Mouse (Mus musculus): ENCODE results near the gene Ect2l. TPM values are rescaled to one million over a fixed set of nuclear protein-coding genes. Genes with fewer than 3 reads are reported as not detected.
"Not testable (repeated sequence)": the region's sequence is repeated elsewhere in the genome, so short reads cannot be mapped to it uniquely, and the experiment has no call there.

The Ect2l gene
- polyA plus RNA-seq, 3 experiments from 2014 or later, result 0.29 to 1.5 (median 0.62) TPM

- ATAC-seq, result no peak
Observed at GRCm38 (mm10) chr10:18189498-18189897, 21.2 kb downstream of the Ect2l start.

GRCm38 (mm10) chr10:18188564-18188963, 22.1 kb downstream of the Ect2l start:
- ATAC-seq, result no peak

DNA sequence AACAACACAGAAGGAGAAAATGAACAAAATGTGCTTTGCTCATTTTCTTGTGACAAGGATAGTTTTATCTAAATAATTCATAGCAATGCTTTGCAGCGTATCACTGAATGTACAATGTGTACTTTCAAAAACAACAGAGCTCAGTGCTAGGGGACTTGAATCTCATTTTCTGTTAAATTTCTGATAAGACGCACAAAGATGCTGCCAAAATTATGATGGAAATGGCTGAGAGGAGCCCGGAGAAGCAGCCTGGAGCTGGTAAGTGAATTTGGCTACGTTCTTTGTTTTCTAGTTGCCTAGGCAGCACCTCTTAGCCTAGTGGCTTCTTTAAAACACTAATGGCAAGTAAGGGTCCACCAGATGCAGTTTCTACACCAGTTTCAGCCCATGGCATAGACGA, 28.4 kb downstream of the Ect2l start:
- ATAC-seq, result no peak

GRCm38 (mm10) chr10:18177304-18177703, 33.4 kb downstream of the Ect2l start:
- ATAC-seq, result no peak

DNA sequence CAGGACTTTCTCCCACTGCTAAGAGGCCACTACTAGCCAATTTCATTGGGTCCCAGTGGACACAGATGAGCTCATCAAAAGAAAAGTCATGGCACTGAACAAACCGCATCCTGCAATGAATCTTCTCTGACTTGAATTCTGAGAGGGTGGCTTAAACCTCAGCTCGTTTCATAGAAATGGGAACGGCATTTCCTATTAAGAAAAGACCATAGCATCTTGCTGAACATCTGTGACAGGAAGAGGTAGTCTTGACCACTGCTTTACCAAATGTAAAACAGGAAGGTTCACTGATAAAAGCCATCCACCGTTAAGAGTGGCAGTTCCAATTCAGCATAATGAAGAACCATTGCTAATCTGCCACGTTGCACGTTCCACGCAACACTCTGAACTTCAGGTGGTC, 34.0 kb downstream of the Ect2l start:
- no peak for ATAC-seq

GRCm38 (mm10) chr10:18175087-18175486, 35.6 kb downstream of the Ect2l start:
- ATAC-seq, result no peak

- no peak for ATAC-seq
Observed at GRCm38 (mm10) chr10:18162435-18162971, 48.2 kb downstream of the Ect2l start.

- ATAC-seq, result no peak
Observed at GRCm38 (mm10) chr10:18147224-18147623, 63.5 kb downstream of the Ect2l start.

- ATAC-seq, result peak; percentile 98
Observed at GRCm38 (mm10) chr10:18142231-18142630, 68.5 kb downstream of the Ect2l start.

DNA sequence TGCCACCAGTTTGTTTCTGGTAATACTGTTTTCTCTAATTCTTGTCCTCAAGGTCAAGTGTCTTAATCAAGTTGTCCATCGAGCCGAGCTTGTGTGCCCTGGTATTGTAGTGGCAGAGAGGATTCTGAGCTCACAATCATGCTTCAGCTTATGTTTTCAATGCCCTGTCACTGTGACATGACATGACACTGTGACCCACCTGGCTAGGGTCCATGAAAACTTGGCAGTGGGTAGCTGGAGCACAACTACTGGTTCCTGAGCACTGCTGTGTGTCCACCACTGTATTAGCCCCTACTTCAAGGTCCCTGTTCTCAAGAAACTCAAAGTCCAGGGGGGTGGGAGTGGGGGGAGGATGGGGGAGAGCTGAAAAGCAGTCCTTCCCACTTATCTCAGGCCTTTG, 69.3 kb downstream of the Ect2l start:
- no peak for ATAC-seq

GRCm38 (mm10) chr10:18139615-18140014, 71.1 kb downstream of the Ect2l start:
- ATAC-seq, result no peak

DNA sequence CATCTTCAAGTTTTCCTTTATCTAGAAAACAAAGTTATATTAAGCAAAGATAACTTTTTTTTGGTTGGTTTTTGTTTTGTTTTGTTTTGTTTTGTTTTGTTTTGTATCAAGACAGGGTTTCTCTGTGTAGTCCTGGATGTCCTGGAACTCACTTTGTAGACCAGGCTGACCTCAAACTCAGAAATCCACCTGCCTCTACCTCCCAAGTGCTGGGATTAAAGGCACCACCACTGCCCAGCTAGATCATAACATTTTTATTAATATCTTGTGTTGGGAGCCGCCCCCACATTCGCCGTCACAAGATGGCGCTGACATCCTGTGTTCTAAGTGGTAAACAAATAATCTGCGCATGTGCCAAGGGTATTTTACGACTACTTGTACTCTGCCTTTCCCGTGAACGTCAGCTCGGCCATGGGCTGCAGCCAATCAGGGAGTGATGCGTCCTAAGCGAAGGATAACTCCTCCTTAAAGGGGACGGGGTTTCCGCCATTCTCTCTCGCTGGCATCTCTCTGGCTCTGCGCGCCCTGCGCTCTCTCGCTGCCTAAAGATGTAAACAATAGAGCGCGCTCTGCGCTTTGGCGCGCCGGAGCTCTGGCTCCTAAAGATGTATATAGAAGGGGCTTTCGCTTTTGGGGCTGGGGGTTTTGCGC, 71.7 kb downstream of the Ect2l start:
- ATAC-seq, result not testable (repeated sequence)

GRCm38 (mm10) chr10:18131666-18132650, 78.7 kb downstream of the Ect2l start:
- ATAC-seq, result no peak

DNA sequence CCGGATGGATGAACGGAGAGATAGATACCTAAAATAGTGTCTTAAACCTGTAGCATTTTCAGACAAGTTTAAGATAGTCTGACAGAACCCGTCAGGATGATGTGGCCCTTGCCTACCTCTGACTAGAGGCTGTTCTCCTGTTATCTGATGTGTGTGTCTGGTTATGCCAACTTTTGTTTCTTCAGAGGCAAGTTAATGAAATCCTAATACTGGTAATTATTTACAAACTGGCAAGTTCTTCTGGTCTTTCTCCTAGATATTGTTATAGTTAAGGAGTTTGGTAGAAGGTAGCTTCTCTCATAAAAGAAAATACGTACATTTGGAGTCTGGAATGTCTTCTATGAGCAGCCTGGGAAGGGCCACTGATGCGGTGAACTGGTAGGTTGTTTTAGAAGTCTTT, 80.4 kb downstream of the Ect2l start:
- no peak for ATAC-seq

GRCm38 (mm10) chr10:18118336-18118735, 92.4 kb downstream of the Ect2l start:
- no peak for ATAC-seq

GRCm38 (mm10) chr10:18113473-18114093, 97.1 kb downstream of the Ect2l start:
- no peak for ATAC-seq

GRCm38 (mm10) chr10:18110940-18111339, 99.8 kb downstream of the Ect2l start:
- no peak for ATAC-seq

- ATAC-seq, result no peak
Observed at GRCm38 (mm10) chr10:18107471-18107870, 103.2 kb downstream of the Ect2l start.

DNA sequence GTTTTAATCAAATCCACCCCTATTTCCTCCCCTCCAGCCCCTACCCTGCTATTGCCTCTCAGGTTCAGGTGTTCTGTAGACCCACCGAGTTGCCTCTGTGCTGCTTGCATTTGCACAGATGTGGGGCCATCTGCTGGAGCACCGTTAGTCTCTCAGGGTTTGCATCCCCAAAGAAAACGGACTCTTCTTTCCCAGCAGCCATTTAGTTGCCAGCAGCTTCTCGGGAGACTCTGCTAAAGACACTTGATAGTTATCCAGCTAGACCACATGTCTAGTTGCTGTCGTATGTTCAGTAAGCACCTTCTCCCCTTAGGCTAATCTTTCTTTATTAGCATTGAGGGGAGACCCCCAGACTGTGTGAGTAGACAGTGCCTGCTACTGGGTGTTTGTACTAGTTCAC, 108.5 kb downstream of the Ect2l start:
- peak; percentile 14 for ATAC-seq

DNA sequence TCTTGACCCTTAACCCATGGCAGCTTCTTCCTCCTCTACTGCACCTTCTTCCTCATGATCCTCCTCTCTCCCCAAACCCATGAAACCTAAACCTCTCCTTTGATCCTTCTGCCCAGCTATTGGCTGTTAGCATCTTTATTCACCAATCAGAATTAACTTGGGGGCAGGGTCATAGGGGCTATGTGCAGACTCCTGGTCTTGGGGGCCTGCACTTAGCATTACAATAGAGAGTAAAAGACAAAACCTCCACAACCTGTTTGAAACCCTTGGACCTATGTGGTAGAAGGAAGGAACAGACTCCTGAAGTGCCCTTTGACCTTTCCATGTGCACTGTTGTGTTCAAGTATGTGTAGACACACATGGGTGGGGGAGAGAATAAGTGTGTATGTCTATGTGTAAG, 120.0 kb downstream of the Ect2l start:
- ATAC-seq, result no peak

- ATAC-seq, result no peak
Observed at GRCm38 (mm10) chr10:18082772-18083171, 127.9 kb downstream of the Ect2l start.

- ATAC-seq, result peak; percentile 14
Observed at GRCm38 (mm10) chr10:18081536-18081935, 129.2 kb downstream of the Ect2l start.

Measured in inflammation-experienced regulatory T-cells, adult 6 months (primary cell).